Mouse (Mus musculus) layer of hippocampus, postnatal 25 days (tissue): ENCODE measurements around the gene Obscn. TPM values are rescaled to one million over a fixed set of nuclear protein-coding genes. Genes with fewer than 3 reads are reported as not detected.
A peak's percentile ranks its signal among the peaks of the same experiment; 100 is the strongest.

ENCODE experiments used
- DNase-seq, 2 experiments: peaks; one replicate each; pipeline ENCODE4 v3.0.0; 2022; ENCODE audit warnings: mixed read lengths in 2 of 2, low spot score in 1 of 2; ENCODE audit errors: extremely low spot score in 1 of 2
- total RNA-seq, 2 experiments: library from RNA; stranded (reverse); gene quantifications; 2 replicates each; pipeline ENCODE4 v1.2.3; 2021

The Obscn gene
- total RNA-seq, 2 experiments from 2014 or later = 1.5 to 2.2 TPM

GRCm38 (mm10) chr11:59142962-59143361 lies 6.8 kb upstream of the Obscn start:
- DNase-seq = no peak

DNA sequence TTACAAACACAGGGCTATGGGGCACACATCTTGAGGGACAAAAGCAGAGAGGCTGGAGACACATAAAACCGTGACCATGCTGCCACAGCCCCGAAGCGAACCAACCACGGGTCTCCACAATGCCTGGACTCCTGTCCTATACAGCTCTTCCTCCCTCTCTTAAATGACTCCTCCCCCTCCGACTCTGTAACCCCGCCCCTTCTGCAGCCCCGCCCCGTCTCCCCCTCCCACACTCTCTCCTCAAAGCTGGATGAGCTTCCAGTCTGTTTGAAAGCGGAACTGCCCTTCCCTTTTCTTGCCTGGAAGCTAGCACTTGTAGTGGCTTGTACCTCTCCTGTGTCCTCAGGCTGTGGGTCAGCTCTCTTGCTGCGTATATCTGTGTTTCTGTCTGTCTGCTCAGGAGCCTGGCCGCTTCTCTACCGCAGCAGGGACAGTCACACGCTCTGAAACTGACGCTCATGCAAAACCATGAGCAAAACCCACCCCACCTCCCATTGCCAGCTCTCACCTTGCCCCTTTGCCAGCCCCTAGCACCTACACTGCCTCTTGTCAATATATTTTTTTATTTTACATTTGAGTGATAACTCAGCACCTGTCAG lies 5.7 kb upstream of the Obscn start:
- DNase-seq = no peak

- DNase-seq = no peak
Measured at GRCm38 (mm10) chr11:59138537-59139486, 2.6 kb upstream of the Obscn start.

DNA sequence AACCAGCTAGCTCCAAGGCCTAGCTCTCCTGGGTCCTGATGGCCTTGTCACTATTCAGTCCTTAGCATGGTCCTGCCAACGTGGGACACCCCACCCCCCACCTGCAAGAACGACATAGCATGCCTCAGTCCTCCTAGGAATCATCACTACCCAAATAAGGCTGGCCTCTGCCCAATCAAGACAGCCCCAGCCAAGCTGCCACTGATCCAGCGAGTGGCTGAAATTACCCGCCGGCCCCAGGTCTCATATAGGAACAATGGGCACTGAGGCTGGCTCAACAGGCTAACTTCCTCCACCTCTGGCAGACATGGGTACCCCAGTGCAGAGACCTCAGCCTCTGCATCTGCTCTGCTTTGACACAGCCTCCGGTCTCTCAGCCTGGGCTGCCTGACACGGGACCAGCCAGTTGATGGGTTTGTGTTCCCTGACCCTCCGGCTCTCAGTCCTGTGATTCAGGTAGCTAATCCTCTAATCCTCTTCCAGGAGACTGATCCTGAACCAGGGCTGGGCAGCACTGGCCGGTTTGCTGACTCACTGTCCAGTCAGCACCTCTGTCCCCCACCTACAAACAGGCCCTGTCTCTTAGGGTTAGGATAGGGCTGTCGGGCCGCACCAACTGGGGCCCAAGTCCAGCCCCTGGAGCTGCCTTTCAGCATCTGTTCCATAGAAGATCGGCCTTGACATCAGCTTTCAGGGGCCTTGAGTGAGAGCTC lies 948 bp upstream of the Obscn start:
- no peak for DNase-seq

GRCm38 (mm10) chr11:59135051-59135820 lies 966 bp downstream of the Obscn start:
- no peak for DNase-seq

- DNase-seq = no peak
Measured at GRCm38 (mm10) chr11:59134373-59134997, 1.7 kb downstream of the Obscn start.

DNA sequence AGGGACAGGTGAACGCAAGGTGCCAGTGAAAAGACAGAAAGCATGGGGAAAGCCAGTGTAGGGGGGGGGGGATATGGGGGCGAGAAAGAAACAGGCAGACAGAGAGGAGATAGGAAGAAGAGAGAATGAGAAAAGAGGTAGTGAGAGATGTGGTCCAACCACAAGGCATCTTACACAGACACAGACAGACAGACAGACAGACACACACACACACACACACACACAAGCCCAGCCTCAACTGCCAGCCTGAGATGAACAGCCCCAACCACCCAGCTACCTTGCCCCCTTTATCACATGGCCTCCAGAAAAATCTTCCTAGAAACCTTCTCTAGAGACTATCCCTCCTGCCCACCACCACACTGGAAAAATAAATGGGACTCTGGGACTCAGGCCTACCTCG lies 4.1 kb downstream of the Obscn start:
- no peak for DNase-seq

DNA sequence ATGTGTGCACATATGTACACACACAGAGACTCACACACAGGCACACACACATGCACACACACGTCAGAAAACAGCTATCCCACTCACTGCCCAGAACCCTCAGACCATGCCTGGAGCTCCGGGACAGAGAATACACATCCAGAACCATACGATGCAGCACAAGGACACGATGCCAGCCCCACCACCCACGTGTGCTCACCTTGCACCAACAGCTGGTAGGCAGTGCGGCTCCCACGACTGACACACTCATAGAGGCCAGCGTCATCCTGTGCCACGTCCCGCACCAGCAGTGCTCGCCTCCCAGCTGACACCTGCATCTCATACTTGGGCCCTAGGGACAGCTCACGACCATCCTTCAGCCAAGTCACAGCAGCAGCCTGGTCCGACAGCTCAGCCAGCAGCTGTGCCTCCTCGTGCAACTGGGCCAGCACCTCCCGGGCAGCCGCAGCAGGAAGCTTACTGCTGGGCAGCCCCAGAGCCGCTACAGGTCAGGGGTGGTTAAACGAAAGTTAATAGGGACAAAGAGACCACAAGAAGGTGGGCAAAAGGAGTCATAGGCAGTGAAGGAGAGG lies 4.8 kb downstream of the Obscn start:
- no peak for DNase-seq

DNA sequence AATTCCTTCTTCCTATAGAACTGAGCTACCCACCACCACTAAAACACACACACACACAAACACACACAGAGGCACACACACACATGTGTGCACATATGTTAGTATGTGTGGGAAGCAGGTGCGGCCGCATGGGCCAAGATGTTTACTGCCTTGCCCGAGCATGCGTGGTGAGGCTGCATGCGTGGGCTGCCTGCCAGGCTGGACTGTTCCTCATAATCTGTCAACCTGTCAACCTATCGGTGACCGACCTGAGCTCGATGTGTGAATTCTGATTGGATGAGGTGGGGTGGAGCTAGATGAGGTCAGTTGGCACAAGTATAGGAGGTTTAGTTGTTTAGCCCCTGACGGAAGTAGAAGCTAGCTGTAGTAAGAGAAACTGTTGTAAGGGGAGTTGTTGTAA lies 5.4 kb downstream of the Obscn start:
- no peak for DNase-seq

DNA sequence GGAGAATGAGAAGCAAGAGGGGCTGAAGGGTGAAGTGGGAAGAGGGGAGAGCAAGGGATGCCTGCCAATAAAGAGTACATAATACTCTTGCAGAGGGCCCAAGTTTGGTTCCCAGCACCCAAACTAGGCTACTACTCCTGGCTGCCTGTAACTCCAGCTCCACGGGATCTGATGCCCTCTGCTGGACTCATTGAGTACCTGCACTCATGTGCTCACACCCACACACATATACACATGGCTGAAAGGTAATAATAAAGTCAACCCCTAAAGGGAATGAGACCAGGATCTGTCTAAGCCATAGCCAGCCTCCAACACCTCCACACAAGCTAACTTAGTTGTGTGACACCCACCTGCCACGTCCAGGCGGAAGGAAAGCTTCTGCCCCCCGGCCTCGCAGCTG lies 30.3 kb downstream of the Obscn start:
- DNase-seq = no peak

GRCm38 (mm10) chr11:59102324-59102723 lies 33.9 kb downstream of the Obscn start:
- DNase-seq = no peak

DNA sequence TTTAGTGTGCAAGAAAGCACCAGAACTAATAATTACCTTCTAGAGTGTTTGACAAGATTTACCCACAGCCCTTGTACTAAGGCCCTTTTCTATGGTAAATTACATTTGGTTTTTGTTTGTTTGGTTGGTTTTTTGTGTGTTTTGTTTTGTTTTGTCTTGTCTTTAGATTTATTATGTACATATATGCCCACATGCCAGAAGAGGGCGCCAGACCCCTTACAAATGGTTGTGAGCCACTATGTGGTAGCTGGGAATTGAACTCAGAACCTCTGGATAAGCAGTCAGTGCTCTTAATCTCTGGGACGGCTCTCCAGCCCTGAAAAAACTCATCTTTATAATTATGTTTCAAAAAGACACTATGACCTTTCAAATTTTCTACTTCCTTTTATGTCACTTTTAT lies 37.9 kb downstream of the Obscn start:
- DNase-seq = peak in 1 of 2 experiments; percentile 64

- DNase-seq = no peak
Measured at GRCm38 (mm10) chr11:59097770-59098169, 38.4 kb downstream of the Obscn start.

DNA sequence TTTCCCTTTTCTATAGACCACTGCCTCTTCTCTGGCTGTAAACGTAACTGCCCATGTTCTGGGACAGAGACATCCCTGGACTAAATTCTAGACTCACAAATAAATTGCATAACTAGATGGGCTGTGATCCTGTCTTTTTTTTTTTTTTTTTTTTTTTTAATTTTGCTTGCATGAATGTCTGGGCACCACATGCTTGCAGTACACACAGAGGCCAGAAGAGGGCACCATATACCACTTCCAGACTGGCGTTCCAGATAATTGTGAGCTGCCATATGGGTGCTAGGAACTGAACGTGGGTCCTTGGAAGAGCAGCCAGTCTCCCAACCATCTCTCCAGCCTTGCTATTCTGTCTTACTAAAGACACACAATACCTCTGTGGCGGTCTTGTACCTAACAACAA lies 42.0 kb downstream of the Obscn start:
- DNase-seq = no peak

- no peak for DNase-seq
Measured at GRCm38 (mm10) chr11:59087581-59087980, 48.6 kb downstream of the Obscn start.

GRCm38 (mm10) chr11:59085200-59085599 lies 51.0 kb downstream of the Obscn start:
- DNase-seq = no peak

DNA sequence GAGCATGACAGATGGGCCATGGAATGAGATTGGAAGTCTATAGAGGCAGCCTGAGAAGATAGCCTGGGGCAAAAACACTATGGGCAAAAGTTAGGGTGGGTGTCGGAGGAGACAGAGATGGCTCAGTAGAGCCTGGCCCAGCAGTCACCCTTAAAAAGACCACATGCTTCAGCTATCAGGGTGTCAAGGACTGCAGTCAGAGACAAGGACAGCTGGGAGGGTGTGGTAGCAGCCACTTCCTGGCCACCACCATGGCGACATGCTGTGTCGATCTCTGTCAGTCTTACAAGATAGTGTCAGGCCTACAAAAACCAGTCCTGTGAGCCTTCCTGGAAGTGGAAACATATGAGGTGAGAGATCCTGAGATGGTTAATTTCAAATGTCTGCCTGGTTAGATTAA lies 53.1 kb downstream of the Obscn start:
- no peak for DNase-seq

- DNase-seq = no peak
Measured at GRCm38 (mm10) chr11:59078311-59078710, 57.9 kb downstream of the Obscn start.

GRCm38 (mm10) chr11:59070321-59070720 lies 65.9 kb downstream of the Obscn start:
- DNase-seq = no peak

DNA sequence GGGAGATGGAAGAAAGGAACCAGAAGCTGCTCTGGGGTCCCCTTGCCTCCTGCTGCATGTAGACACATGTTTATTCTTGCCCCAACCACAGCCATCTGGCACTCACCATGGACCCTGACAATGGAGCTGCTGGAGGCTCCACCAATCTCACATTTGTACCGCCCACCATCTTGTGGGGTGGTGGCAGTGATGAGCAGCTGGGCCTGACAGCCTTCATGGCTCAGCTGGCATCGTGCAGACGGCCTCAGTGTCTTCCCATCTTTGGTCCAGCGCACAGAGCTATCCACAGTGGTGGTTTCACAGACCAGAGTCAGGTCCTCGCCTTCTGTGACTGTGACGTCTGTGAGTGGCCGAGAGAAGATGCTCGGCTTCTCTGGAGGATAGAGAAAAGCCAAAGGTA lies 67.3 kb downstream of the Obscn start:
- DNase-seq = no peak
